Mouse (Mus musculus) urinary bladder, adult 18-20 months (tissue): Measurements from ENCODE around the gene Sec23ip.

Experiments
- DNase-seq, 2 experiments: peaks; one replicate each; pipeline ENCODE4 v3.0.0; 2022; ENCODE audit warnings: low spot score in 2 of 2, mixed read lengths in 2 of 2

Sec23ip gene

GRCm38 (mm10) chr7:128779305-128779704 is 34.6 kb downstream of the Sec23ip start:
- DNase-seq = no peak

- no peak for DNase-seq
Observed at GRCm38 (mm10) chr7:128781846-128782245, 37.1 kb downstream of the Sec23ip start.

- DNase-seq = peak in 1 of 2 experiments; percentile 4
Observed at GRCm38 (mm10) chr7:128790045-128790444, 45.3 kb downstream of the Sec23ip start.

GRCm38 (mm10) chr7:128793464-128793863 is 48.7 kb downstream of the Sec23ip start:
- DNase-seq = no peak

- no peak for DNase-seq
Observed at GRCm38 (mm10) chr7:128824986-128825563, 80.3 kb downstream of the Sec23ip start.

- no peak for DNase-seq
Observed at GRCm38 (mm10) chr7:128832455-128833081, 87.8 kb downstream of the Sec23ip start.

- DNase-seq = no peak
Observed at GRCm38 (mm10) chr7:128833196-128833595, 88.5 kb downstream of the Sec23ip start.
